Mouse (Mus musculus) olfactory bulb, adult 2 months (tissue): ENCODE measurements around the gene Magea3. TPM values are rescaled to one million over a fixed set of nuclear protein-coding genes. Genes with fewer than 3 reads are reported as not detected.
"Not testable (repeated sequence)": the region's sequence is repeated elsewhere in the genome, so short reads cannot be mapped to it uniquely, and the experiment has no call there.

Experiments
- H3K27ac ChIP-seq: fragments of 200-500 bp; 2 replicates; pipeline ENCODE4 v1.5.1; 2012; ENCODE audit warnings: low read depth, low read length; ENCODE audit not compliant: insufficient read depth
- H3K4me1 ChIP-seq: fragments of 200-500 bp; 2 replicates; pipeline ENCODE4 v1.6.1; 2012; ENCODE audit warnings: low read length; ENCODE audit not compliant: control insufficient read depth, insufficient read depth
- H3K4me3 ChIP-seq: fragments of 200-500 bp; 2 replicates; pipeline ENCODE4 v1.5.1; 2012; ENCODE audit warnings: mild to moderate bottlenecking, low read depth, low read length, moderate library complexity; ENCODE audit not compliant: insufficient read depth
- WGBS: fragments of 180-500 bp; shearing (Covaris S2); methylation state at CpG from one replicate; pipeline ENCODE4 v1.1.7; 2018; 5-methylcytosine and 5-hydroxymethylcytosine counted together
- polyA plus RNA-seq: library from polyadenylated mRNA; stranded (reverse); fragments of >200 nt; gene quantifications from 2 replicates; pipeline ENCODE4 v1.2.4, GENCODE M21; 2012; ENCODE audit warnings: low replicate concordance; ENCODE audit not compliant: missing spikeins, insufficient read depth, insufficient read length

Gene Magea3
- polyA plus RNA-seq: not detected in 2 replicates

- 61% methylated on average over 1 of the region's 1 CpGs for WGBS
- H3K4me1 ChIP-seq, H3K27ac ChIP-seq: not testable (repeated sequence)
Observed at GRCm38 (mm10) chrX:154949405-154949804, at the start of gene Magea3. Gene Magea3 (minus strand): TSS chrX:154949505.

GRCm38 (mm10) chrX:154995750-154996149, 46.4 kb upstream of the Magea3 start, which contains the start of gene Magea8:
Gene Magea8 (minus strand): TSS chrX:154995850.
- 86% methylated on average over 11 of the region's 11 CpGs for WGBS
- H3K4me1 ChIP-seq, H3K4me3 ChIP-seq, H3K27ac ChIP-seq: not testable (repeated sequence)

More at GRCm38 (mm10) chrX:154949405-154949804, at the start of gene Magea3:
- H3K4me3 ChIP-seq: not testable (repeated sequence)

GRCm38 (mm10) chrX:154935887-154936286, 13.4 kb downstream of the Magea3 start, which contains the start of gene Magea6:
Gene Magea6 (minus strand): TSS chrX:154935987.
- H3K27ac ChIP-seq, H3K4me3 ChIP-seq, H3K4me1 ChIP-seq: not testable (repeated sequence)
- WGBS: 48% methylated on average over 1 of the region's 1 CpGs

Other genes starting within 250 kb of the Magea3 start
- not detected in 2 replicates for gene Cldn34b1, start 59.2 kb downstream of the Magea3 start, polyA plus RNA-seq
- gene Magea6, start 13.5 kb downstream of the Magea3 start, polyA plus RNA-seq: not detected in 2 replicates
- gene Magea8, start 46.3 kb upstream of the Magea3 start, polyA plus RNA-seq: not detected in 2 replicates
- gene Magea5, start 113.6 kb upstream of the Magea3 start, polyA plus RNA-seq: not detected in 2 replicates
- not detected in 2 replicates for gene Magea1, start 140.3 kb upstream of the Magea3 start, polyA plus RNA-seq
- not detected in 2 replicates for gene Magea2, start 144.2 kb upstream of the Magea3 start, polyA plus RNA-seq
- not detected in 2 replicates for gene Cldn34b2, start 178.9 kb upstream of the Magea3 start, polyA plus RNA-seq